Mouse (Mus musculus) heart, postnatal 0 days (tissue): ENCODE data around the gene C1ql4. TPM values are rescaled to one million over a fixed set of nuclear protein-coding genes. Genes with fewer than 3 reads are reported as not detected.
A peak's percentile ranks its signal among the peaks of the same experiment; 100 is the strongest.

Experiments
- ATAC-seq: fragments of 200-750 bp; cut with Nextera tagmentation; 2 replicates; pipeline ENCODE4 v1.8.0; 2017; ENCODE audit warnings: low read depth, moderate number of reproducible peaks, moderate library complexity; ENCODE audit not compliant: insufficient read depth
- DNase-seq: peaks from one replicate; pipeline ENCODE4 v3.0.0-alpha.2; 2016; ENCODE audit warnings: low spot score
- H3K27ac ChIP-seq: fragments of 300-500 bp; sonication (generic); 2 replicates; pipeline ENCODE4 v1.5.1; 2014; ENCODE audit warnings: low read depth, mild to moderate bottlenecking
- H3K27me3 ChIP-seq: fragments of 300-500 bp; sonication (generic); 2 replicates; pipeline ENCODE4 v1.6.1; 2014; ENCODE audit warnings: low read length, mixed read lengths; ENCODE audit not compliant: control insufficient read depth, insufficient read depth
- H3K36me3 ChIP-seq: fragments of 300-500 bp; sonication (generic); replicated peaks from 2 replicates; pipeline ENCODE4 v1.6.1; 2014; ENCODE audit warnings: low read length, mixed read lengths; ENCODE audit not compliant: control insufficient read depth, insufficient read depth
- H3K4me1 ChIP-seq: fragments of 300-500 bp; sonication (generic); 2 replicates; pipeline ENCODE4 v1.6.1; 2014; ENCODE audit warnings: antibody characterized with exemption; ENCODE audit not compliant: control insufficient read depth, insufficient read depth
- H3K4me2 ChIP-seq: fragments of 300-500 bp; sonication (generic); 2 replicates; pipeline ENCODE4 v1.6.1; 2014; ENCODE audit warnings: low read depth, mild to moderate bottlenecking, low read length, moderate library complexity
- H3K4me3 ChIP-seq: fragments of 300-500 bp; sonication (generic); 2 replicates; pipeline ENCODE4 v1.5.1; 2014; ENCODE audit warnings: low read depth, low read length
- H3K9ac ChIP-seq: fragments of 300-500 bp; sonication (generic); replicated peaks from 2 replicates; pipeline ENCODE4 v1.6.1; 2014; ENCODE audit warnings: low read depth, low read length, mixed read lengths
- H3K9me3 ChIP-seq: fragments of 300-500 bp; sonication (generic); replicated peaks from 2 replicates; pipeline ENCODE4 v1.6.1; 2016; ENCODE audit warnings: low read length; ENCODE audit not compliant: control insufficient read depth
- CTCF ChIP-seq: IDR thresholded peaks from 2 replicates; pipeline ENCODE4 v1.5.1; 2016; ENCODE audit warnings: antibody characterized with exemption, control low read depth, low read depth
- EP300 ChIP-seq: IDR thresholded peaks from 2 replicates; pipeline ENCODE4 v1.6.1; 2016; ENCODE audit warnings: antibody characterized with exemption, low read depth
- WGBS: fragments of 180-500 bp; shearing (Covaris S2); extraction: QIAGEN DNeasy Blood & Tissue Kit; methylation state at CpG from one replicate; pipeline ENCODE4 v1.1.7; 2014; 5-methylcytosine and 5-hydroxymethylcytosine counted together
- polyA plus RNA-seq: library from polyadenylated mRNA; unstranded; fragments of >200 nt; fragmentation: Nextera tagmentation; extraction: Ambion mirVana; gene quantifications from 2 replicates; pipeline ENCODE4 v1.2.1, GENCODE M21; 2015
- total RNA-seq: library from RNA; depleted of rRNA; stranded (reverse); fragments of >200 nt; gene quantifications from 2 replicates; pipeline ENCODE4 v1.2.3, GENCODE M21; 2014; ENCODE audit warnings: low replicate concordance

Gene C1ql4
- total and polyA plus RNA-seq, 2 experiments from 2014 or later, result 0.20 TPM; not detected in 1

DNA sequence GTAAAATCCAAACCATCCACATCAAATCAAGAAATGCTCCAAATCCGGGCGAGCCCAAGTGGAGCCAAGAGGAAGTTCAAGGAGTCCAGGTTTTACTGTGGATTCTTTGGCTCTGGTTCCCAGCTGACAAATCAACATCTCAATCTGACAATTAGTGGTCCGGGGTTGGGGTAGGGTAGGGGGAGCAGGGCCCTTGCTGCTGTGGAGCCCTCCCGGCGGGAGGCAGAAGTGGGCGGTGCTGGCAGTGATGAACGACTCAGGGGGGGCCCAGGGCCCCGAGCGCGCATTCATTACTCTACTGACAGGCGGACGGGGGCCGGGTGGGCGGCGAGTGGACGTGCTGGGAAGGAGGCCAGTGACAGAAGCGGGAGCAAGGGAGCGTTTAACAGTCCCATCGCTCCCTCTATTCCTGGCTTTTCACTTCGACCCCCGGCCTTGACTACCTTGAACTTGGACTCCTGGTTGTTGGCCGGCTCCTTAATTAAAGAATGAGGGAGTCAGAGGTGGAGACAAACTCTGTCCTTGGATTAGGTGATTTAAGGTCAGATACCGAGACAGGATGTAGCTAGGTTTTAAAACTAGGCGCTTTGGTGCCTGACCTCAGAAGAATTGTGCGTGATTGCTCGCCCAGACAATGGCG, 7.1 kb upstream of the C1ql4 start:
- DNase-seq (no peak), ATAC-seq (no peak)
- Histone ChIP-seq H3K27me3 (peaks cover 93% of the 10 kb centered on the region), H3K9me3 (no peaks in the 10 kb centered on the region), H3K9ac (no peak overlapping the region), H3K4me1 (peaks cover 24% of the 10 kb centered on the region), H3K4me3 (peak overlapping the region; percentile 1; the same call in 1 of the 2 replicates), H3K27ac (no peak overlapping the region), H3K36me3 (no peaks in the 10 kb centered on the region), H3K4me2 (no peak overlapping the region)
- TF ChIP-seq EP300 (no peak), CTCF (no peak)
- WGBS, result 4% methylated on average over 27 of the region's 27 CpGs

DNA sequence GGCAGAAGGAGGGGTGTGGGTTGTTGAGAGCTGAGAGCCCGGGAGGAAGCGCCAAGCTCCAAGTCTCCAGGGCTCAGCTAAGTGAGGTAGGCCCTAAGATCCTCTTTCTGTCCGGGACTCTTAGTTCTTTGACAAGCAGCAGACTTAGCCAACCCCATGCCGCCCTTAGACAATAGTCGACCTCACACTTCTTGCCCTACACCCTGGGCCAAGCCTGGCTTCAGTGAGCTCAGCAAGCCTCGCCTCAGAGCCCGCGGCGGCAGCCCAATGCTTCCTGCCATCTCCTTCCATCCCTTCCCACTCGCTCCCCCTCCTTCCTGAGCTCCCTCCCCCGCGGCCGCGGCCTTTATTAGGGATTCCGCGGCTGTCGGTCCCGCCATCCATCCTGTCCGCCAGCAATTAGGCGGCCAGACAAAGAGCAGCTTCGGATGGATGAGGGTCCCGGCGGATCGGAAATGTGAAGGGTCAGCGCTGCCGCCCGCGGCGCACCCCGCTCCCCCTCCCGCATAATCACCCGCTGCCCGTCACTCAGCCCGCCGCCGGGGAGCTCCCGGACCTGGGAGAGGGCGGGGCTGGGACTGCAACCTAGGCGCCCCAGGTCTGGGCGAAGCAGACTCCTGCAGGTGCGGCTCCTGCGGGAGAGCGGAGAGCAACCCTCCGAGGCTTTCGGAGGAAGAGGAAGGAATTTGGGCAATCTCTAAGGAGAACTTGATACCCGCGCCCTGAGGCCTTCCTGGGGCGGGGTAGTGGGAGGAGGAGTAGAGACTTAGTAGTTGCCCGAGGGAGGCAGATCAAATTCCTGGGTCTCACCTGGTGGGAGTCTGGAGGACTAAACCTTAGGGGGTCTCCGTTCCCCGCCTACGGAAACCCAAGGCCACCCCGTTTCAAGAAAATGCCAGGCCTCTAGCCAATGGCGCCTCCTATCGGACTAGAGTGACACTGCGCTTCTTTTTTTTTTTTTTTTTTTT, 6.0 kb upstream of the C1ql4 start:
- TF ChIP-seq EP300, result no peak
- peak; percentile 31 for TF ChIP-seq CTCF
- no peak overlapping the region for H3K27ac ChIP-seq
- 0 out of 2 replicates have a peak overlapping the region, but pooled peaks have one; percentile 26 for H3K9ac ChIP-seq
- ATAC-seq, result no peak
- no peak for DNase-seq
- H3K4me3 ChIP-seq, result peak overlapping the region; percentile 46
- no peaks in the 10 kb centered on the region for H3K9me3 ChIP-seq
- H3K36me3 ChIP-seq, result no peaks in the 10 kb centered on the region
- WGBS, result 3% methylated on average over 56 of the region's 56 CpGs
- peak overlapping the region; percentile 80 for H3K4me2 ChIP-seq
- H3K4me1 ChIP-seq, result peaks cover 24% of the 10 kb centered on the region
- H3K27me3 ChIP-seq, result peaks cover 95% of the 10 kb centered on the region

DNA sequence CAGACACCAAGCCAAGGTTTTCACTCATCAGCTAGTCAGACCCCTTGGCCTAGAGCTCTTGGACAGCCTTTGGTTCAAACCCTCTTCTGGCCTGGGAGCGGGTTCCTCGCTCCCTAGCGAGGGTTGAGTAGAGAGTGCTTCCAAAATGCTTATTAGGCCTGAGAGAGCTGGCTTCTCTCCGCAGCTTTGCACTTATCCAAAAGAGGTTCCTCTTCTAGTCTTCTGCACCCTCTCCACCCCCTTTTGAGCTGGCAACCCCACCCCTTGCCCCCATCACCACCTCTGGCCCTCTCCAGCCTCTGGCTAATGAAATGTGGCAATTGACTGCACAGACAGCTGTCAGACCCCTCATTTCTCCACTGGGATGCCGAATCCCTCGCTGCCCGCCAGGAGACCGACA, 5.3 kb upstream of the C1ql4 start, which contains the start of gene Dnajc22:
TSS of gene Dnajc22 (plus strand) at position 301 of the 400 bp plus-strand sequence.
- 71% methylated on average over 8 of the region's 8 CpGs for WGBS
- Histone ChIP-seq H3K4me3 (peak within 1 kb of the TSS; percentile 46), H3K4me1 (peaks cover 19% of the 10 kb centered on the region), H3K9ac (0 out of 2 replicates have a peak within 1 kb of the TSS, but pooled peaks have one; percentile 26), H3K27me3 (peaks cover 95% of the 10 kb centered on the region), H3K4me2 (peak within 1 kb of the TSS; percentile 80), H3K27ac (no peak within 1 kb of the TSS), H3K36me3 (no peaks in the 10 kb centered on the region), H3K9me3 (no peaks in the 10 kb centered on the region)
- no peak for ATAC-seq
- DNase-seq, result no peak
- TF ChIP-seq CTCF (no peak), EP300 (no peak)

DNA sequence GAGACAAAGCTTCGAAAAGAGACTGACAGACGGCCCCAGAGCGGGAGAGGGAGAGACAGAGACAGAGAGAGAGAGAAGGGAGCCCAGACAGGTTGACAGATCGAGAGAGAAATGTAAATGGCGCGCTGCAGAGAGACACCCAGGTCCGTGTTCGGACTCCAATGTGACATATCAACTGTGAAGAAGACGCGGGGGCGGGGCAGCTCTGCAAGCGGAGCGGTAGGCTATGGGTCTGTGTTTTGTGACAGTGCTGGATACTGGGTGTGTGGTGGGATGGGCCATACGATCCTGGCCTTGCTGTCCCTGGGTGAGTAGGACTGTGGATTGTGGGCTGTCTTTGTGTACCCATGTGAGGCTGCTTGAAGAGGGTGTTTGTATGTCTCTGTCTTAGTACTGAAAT, 1.5 kb upstream of the C1ql4 start:
- DNase-seq (no peak), ATAC-seq (no peak)
- peak overlapping the region; percentile 47 for H3K4me2 ChIP-seq
- WGBS, result 22% methylated on average over 14 of the region's 14 CpGs
- H3K36me3 ChIP-seq, result no peaks in the 10 kb centered on the region
- no peak overlapping the region for H3K27ac ChIP-seq
- H3K27me3 ChIP-seq, result peaks cover 97% of the 10 kb centered on the region
- no peaks in the 10 kb centered on the region for H3K9me3 ChIP-seq
- TF ChIP-seq EP300, result no peak
- TF ChIP-seq CTCF, result no peak
- H3K4me3 ChIP-seq, result peak overlapping the region; percentile 25
- H3K4me1 ChIP-seq, result peaks cover 7% of the 10 kb centered on the region
- H3K9ac ChIP-seq, result no peak overlapping the region

DNA sequence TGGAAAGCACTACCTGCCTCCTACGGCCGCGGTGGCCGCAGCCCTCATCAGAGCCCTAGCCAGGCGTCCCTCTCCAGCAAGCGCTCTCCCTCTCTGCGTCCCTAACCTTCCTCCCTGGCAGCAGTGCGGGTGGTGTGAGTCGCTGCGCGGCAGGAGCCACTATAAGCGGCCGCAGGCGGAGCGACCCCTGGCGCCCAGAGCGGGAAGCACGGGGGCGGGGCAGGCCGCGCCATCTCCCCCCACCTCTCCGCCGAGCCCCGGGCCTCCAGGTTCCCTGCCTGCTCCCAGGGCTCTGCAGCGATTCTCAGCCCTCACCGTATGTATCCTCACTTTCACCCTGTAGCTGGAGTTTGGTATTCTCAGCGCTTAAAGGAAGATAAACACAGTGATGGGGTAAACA, 675 bp upstream of the C1ql4 start:
- Histone ChIP-seq H3K4me1 (peaks cover under 1% of the 10 kb centered on the region; the same call in 1 of the 2 replicates), H3K4me3 (peak overlapping the region; percentile 35), H3K9me3 (no peaks in the 10 kb centered on the region), H3K9ac (no peak overlapping the region), H3K27ac (no peak overlapping the region), H3K4me2 (peak overlapping the region; percentile 47), H3K36me3 (no peaks in the 10 kb centered on the region), H3K27me3 (peaks cover 95% of the 10 kb centered on the region)
- under 1% methylated on average over 20 of the region's 27 CpGs for WGBS
- DNase-seq, result peak; percentile 75
- peak; percentile 84 for ATAC-seq
- peak; percentile 75 for TF ChIP-seq CTCF
- TF ChIP-seq EP300, result no peak
